In genomic region chr10:18562940-18563339, GRCm38 (mm10) we compare ENCODE assay signal across 9 mouse cellular contexts. TPM values are rescaled to one million over a fixed set of nuclear protein-coding genes. Genes with fewer than 3 reads are reported as not detected.
DNase-seq lines count a peak whose midpoint lies in the region; ATAC-seq and TF ChIP-seq lines count a peak whose summit lies in the region.
"Had no signal": no experiment of that assay in that cellular context is flagged by ENCODE, and none has a peak within 500 bp of the region (broad histone marks: within the 10 kb centered on the region; RNA-seq: fewer than 3 reads in every experiment).

No protein-coding gene starts in this region.

- ATAC-seq in heart, embryonic 11.5 days (replicated peaks; ENCODE audit: insufficient number of reproducible peaks, low FRiP score, low TSS enrichment): no peak
- peak; percentile 45 to 67; a peak in 3 of 4 replicates for ATAC-seq in hematopoietic stem cell, adult 5-6 weeks (replicated peaks in 1 of 2; ENCODE audit: insufficient read depth in 1 of 2, low FRiP score in 2 of 2, low TSS enrichment in 1 of 2, low read depth in 1 of 2, poor library complexity in 2 of 2, severe bottlenecking in 2 of 2)
- ATAC-seq in activated CD4-positive, CD25-positive, alpha-beta regulatory T cell, adult 4 months: no peak

- intact Hi-C loops in left cerebral cortex, postnatal 10 days (cut with DNase I): loop anchor here (5.0 to 10.0 kb wide), 2 partner anchors 279 to 342 kb away; no protein-coding TSS in a partner anchor

- no peaks in the 10 kb centered on the region for H3K4me1 ChIP-seq in heart, embryonic 11.5 days (ENCODE audit: control insufficient read depth, insufficient read depth, low read length)
- no peaks in the 10 kb centered on the region for H3K4me1 ChIP-seq in MEL (ENCODE audit: control insufficient read depth in 1 of 2, insufficient read depth in 2 of 2, low read length in 2 of 2)
- H3K4me1 ChIP-seq: limb, embryonic 12.5 days had no signal

- no peaks in the 10 kb centered on the region for H3K9me3 ChIP-seq in heart, embryonic 11.5 days (replicated peaks; ENCODE audit: control insufficient read depth, low read length)
- no peaks in the 10 kb centered on the region for H3K9me3 ChIP-seq in MEL (replicated peaks; ENCODE audit: insufficient read depth, low read length)
- H3K9me3 ChIP-seq: limb, embryonic 12.5 days had no signal

- H3K9ac ChIP-seq in heart, embryonic 11.5 days (ENCODE audit: low read depth, low read length): no peak overlapping the region
- H3K9ac ChIP-seq in MEL (ENCODE audit: control insufficient read depth, low read depth, low read length, poor library complexity, severe bottlenecking): no peak overlapping the region
- H3K9ac ChIP-seq: limb, embryonic 12.5 days had no signal

- peak; percentile 29 for TF ChIP-seq RAD21 in MEL (IDR thresholded peaks at IDR 0.05; ENCODE audit: low read depth, low read length)

- DNase-seq in heart, postnatal 4 days: peak; percentile 64
- DNase-seq in MEL (ENCODE audit: low read depth, low spot score): peak; percentile 5
- peak; percentile 81 to 84 for DNase-seq in cerebellum, postnatal 10 days
- peak; percentile 27 to 47 for DNase-seq in left cerebral cortex, postnatal 10 days (ENCODE audit: extremely low spot score in 1 of 2, low spot score in 2 of 2)
- peak; percentile 37 for DNase-seq in neural tube, embryonic 10.5 days (ENCODE audit: extremely low spot score, low spot score)

- H3K4me2 ChIP-seq in heart, embryonic 11.5 days: no peak overlapping the region
- H3K4me2 ChIP-seq: limb, embryonic 12.5 days had no signal

- no peak overlapping the region for H3K4me3 ChIP-seq in heart, embryonic 11.5 days (ENCODE audit: low read depth, low read length)
- no peak overlapping the region for H3K4me3 ChIP-seq in MEL (ENCODE audit: control insufficient read depth in 1 of 2, insufficient read depth in 1 of 2, low read depth in 2 of 2, low read length in 2 of 2)
- H3K4me3 ChIP-seq: limb, embryonic 12.5 days had no signal

- TF ChIP-seq EP300 in MEL (IDR thresholded peaks at IDR 0.05; ENCODE audit: low read depth in 1 of 2, low read length in 2 of 2): no peak

- WGBS in heart, embryonic 11.5 days (ENCODE audit: insufficient replicate concordance): 4% methylated on average over 4 of the region's 4 CpGs

- no peak for TF ChIP-seq POLR2A in MEL (IDR thresholded peaks at IDR 0.05; ENCODE audit: control insufficient read depth in 1 of 2, insufficient read depth in 1 of 2, low read depth in 1 of 2, low read length in 2 of 2, poor library complexity in 1 of 2)

- H3K27ac ChIP-seq in heart, embryonic 11.5 days (ENCODE audit: low read depth, low read length): no peak overlapping the region
- H3K27ac ChIP-seq in MEL (ENCODE audit: control insufficient read depth, low read depth, low read length): no peak overlapping the region
- H3K27ac ChIP-seq: limb, embryonic 12.5 days had no signal

- peak; percentile 22 to 49 (median 41); a peak in 3 of 6 replicates for TF ChIP-seq CTCF in MEL (IDR thresholded peaks at IDR 0.05 in 2 of 3, conservative IDR thresholded peaks at IDR 0.05 in 1 of 3; ENCODE audit: control insufficient read depth in 1 of 3, insufficient read depth in 1 of 3, low read depth in 2 of 3, low read length in 3 of 3, poor library complexity in 1 of 3, severe bottlenecking in 1 of 3)

- no peaks in the 10 kb centered on the region for H3K27me3 ChIP-seq in heart, embryonic 11.5 days (ENCODE audit: control insufficient read depth, insufficient read depth, low read length)
- H3K27me3 ChIP-seq in MEL (ENCODE audit: control insufficient read depth in 1 of 2, insufficient read depth in 2 of 2, low read length in 2 of 2): no peaks in the 10 kb centered on the region

- no peaks in the 10 kb centered on the region for H3K36me3 ChIP-seq in heart, embryonic 11.5 days (ENCODE audit: control insufficient read depth, insufficient read depth, low read length)
- no peaks in the 10 kb centered on the region for H3K36me3 ChIP-seq in MEL (ENCODE audit: control insufficient read depth in 1 of 2, insufficient read depth in 2 of 2, low read length in 2 of 2)
- H3K36me3 ChIP-seq: limb, embryonic 12.5 days had no signal

- no peaks in the 10 kb centered on the region for H3K79me2 ChIP-seq in MEL (ENCODE audit: control insufficient read depth, insufficient read depth, low read length, poor library complexity)

TF ChIP-seq in MEL, 35 proteins besides CTCF, POLR2A, EP300 and RAD21:
- TF ChIP-seq ZMIZ1 (IDR thresholded peaks at IDR 0.05; ENCODE audit: low read depth, low read length) (no peak), SMC3 (IDR thresholded peaks at IDR 0.05; ENCODE audit: low read depth, low read length) (peak; percentile 35)

RNA-seq across cellular contexts. Expression of gene Hebp2, which starts 17.1 kb away (rescaled TPM):
- 1 to 10 TPM; 4.4 to 5.5 TPM for total RNA-seq in heart, postnatal 4 days (2021)
- 19.9 and 21.5 TPM in 2 replicates for polyA plus RNA-seq in heart, embryonic 11.5 days (2014; fragmentation: Nextera tagmentation; extraction: Ambion mirVana)
- total RNA-seq in MEL (2012; rRNA removed): not detected in 2 replicates
- polyA plus RNA-seq in MEL (2012; ENCODE audit: insufficient read depth in 1 of 2, insufficient read length in 2 of 2, low read depth in 1 of 2, low replicate concordance in 2 of 2, missing spikeins in 1 of 2): not detected
- total RNA-seq in hematopoietic stem cell, adult 5-6 weeks (2017): not detected in 2 replicates
- total RNA-seq in left cerebral cortex, postnatal 10 days (2021): 1 to 10 TPM; 3.3 to 5.4 TPM
- polyA plus RNA-seq in activated CD4-positive, CD25-positive, alpha-beta regulatory T cell, adult 4 months (2017; shearing (Covaris generic)): not detected

Comparison
In these comparisons a context has a peak if more than half of its experiments do, and no peak if none do; other contexts are left out.
1. DNase-seq: peak in every context shown above with its lines; median percentile 82 in cerebellum, postnatal 10 days; 64 in heart, postnatal 4 days; 37 in left cerebral cortex, postnatal 10 days; 37 in neural tube, embryonic 10.5 days; 5 in MEL.
2. ATAC-seq: peak in hematopoietic stem cell, adult 5-6 weeks (2 of 2); none in heart, embryonic 11.5 days (single experiment) and activated CD4-positive, CD25-positive, alpha-beta regulatory T cell, adult 4 months (single experiment).